Mouse (Mus musculus) midbrain, embryonic 11.5 days (tissue): Measurements from ENCODE around the gene H2-T3. TPM values are rescaled to one million over a fixed set of nuclear protein-coding genes. Genes with fewer than 3 reads are reported as not detected.
A peak's percentile ranks its signal among the peaks of the same experiment; 100 is the strongest.
"Not testable (repeated sequence)": the region's sequence is repeated elsewhere in the genome, so short reads cannot be mapped to it uniquely, and the experiment has no call there.

ENCODE experiments used
- ATAC-seq: fragments of 200-750 bp; cut with Nextera tagmentation; 2 replicates; pipeline ENCODE4 v1.8.0; 2017; ENCODE audit warnings: moderate TSS enrichment, moderate library complexity; ENCODE audit not compliant: low FRiP score
- DNase-seq: peaks from one replicate; pipeline ENCODE4 v3.0.0; 2015; ENCODE audit warnings: low spot score; ENCODE audit errors: missing footprints
- H3K27ac ChIP-seq: fragments of 300-500 bp; sonication (generic); 2 replicates; pipeline ENCODE4 v1.5.1; 2014; ENCODE audit warnings: low read depth, low read length
- H3K27me3 ChIP-seq: fragments of 300-500 bp; sonication (generic); 2 replicates; pipeline ENCODE4 v1.6.1; 2014; ENCODE audit warnings: mild to moderate bottlenecking, low read length, moderate library complexity, mixed read lengths; ENCODE audit not compliant: control insufficient read depth, insufficient read depth
- H3K36me3 ChIP-seq: fragments of 300-500 bp; sonication (generic); 2 replicates; pipeline ENCODE4 v1.6.1; 2014; ENCODE audit warnings: mild to moderate bottlenecking, low read length, moderate library complexity, mixed read lengths; ENCODE audit not compliant: control insufficient read depth, insufficient read depth
- H3K4me1 ChIP-seq: fragments of 300-500 bp; sonication (generic); 2 replicates; pipeline ENCODE4 v1.6.1; 2014; ENCODE audit warnings: low read length; ENCODE audit not compliant: control insufficient read depth, insufficient read depth
- H3K4me2 ChIP-seq: fragments of 300-500 bp; sonication (generic); 2 replicates; pipeline ENCODE4 v1.6.1; 2014; ENCODE audit warnings: mild to moderate bottlenecking, moderate library complexity
- H3K4me3 ChIP-seq: fragments of 300-500 bp; sonication (generic); 2 replicates; pipeline ENCODE4 v1.5.1; 2014; ENCODE audit warnings: low read depth, low read length
- H3K9ac ChIP-seq: fragments of 300-500 bp; sonication (generic); 2 replicates; pipeline ENCODE4 v1.6.1; 2014; ENCODE audit warnings: low read length
- H3K9me3 ChIP-seq: fragments of 300-500 bp; sonication (generic); 2 replicates; pipeline ENCODE4 v1.6.1; 2016; ENCODE audit warnings: low read length; ENCODE audit not compliant: control insufficient read depth
- WGBS: fragments of 180-500 bp; shearing (Covaris S2); extraction: QIAGEN DNeasy Blood & Tissue Kit; methylation state at CpG from one replicate; pipeline ENCODE4 v1.1.7; 2014; 5-methylcytosine and 5-hydroxymethylcytosine counted together
- polyA plus RNA-seq: library from polyadenylated mRNA; unstranded; fragments of >200 nt; fragmentation: Nextera tagmentation; extraction: Ambion mirVana; gene quantifications from 2 replicates; pipeline ENCODE4 v1.2.1, GENCODE M21; 2014

Gene H2-T3
- polyA plus RNA-seq, 1 experiment from 2014 or later = not detected

DNA sequence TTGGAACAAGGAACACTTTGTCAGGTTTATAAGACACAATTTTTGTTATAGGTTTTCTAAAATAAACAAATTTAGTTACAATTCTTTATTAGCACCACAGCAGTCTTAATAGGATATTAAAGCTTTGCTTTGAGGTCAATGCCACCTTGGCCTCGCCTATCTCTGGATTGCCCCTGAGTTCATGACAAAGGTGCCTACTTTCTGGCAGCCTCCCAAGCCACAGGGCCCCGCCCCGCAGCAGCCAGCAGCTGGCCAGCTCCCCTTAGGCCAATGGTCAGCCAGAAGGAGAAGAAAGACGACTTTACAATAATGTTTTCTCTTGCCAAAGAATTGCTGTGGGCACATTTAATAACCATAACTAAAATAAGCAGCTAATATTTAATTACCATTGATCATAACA lies 38.9 kb downstream of the H2-T3 start:
- not testable (repeated sequence) for H3K9ac ChIP-seq, H3K36me3 ChIP-seq, ATAC-seq, H3K9me3 ChIP-seq, H3K27ac ChIP-seq, H3K4me3 ChIP-seq, H3K27me3 ChIP-seq, H3K4me2 ChIP-seq, H3K4me1 ChIP-seq
- DNase-seq = peak; percentile 61
- 38% methylated on average over 4 of the region's 4 CpGs for WGBS

DNA sequence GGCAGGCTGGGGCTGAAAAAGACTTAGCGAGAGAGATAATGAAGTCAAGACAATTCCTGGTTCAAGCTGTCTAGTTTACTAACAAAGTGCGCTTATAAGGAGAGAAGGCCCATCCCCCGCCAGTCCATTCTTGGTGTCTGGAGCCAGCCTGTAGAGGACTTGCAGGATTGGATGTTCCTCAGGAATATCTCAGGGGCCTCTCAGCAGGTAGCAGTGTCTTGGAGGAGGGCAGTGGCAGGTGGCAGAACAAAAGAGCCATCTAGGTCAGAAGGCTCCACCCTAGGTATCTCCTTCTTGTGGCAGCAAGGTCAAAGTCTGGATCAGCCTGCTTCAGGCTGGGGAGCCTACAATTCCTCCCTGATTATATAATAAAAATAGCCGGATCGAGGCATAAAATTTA lies 41.6 kb downstream of the H2-T3 start:
- not testable (repeated sequence) for H3K36me3 ChIP-seq, H3K4me1 ChIP-seq, H3K4me3 ChIP-seq, H3K4me2 ChIP-seq, H3K9ac ChIP-seq, H3K27ac ChIP-seq, ATAC-seq, DNase-seq, H3K9me3 ChIP-seq
- WGBS = 62% methylated on average over 5 of the region's 5 CpGs
- peaks cover 22% of the 10 kb centered on the region for H3K27me3 ChIP-seq

DNA sequence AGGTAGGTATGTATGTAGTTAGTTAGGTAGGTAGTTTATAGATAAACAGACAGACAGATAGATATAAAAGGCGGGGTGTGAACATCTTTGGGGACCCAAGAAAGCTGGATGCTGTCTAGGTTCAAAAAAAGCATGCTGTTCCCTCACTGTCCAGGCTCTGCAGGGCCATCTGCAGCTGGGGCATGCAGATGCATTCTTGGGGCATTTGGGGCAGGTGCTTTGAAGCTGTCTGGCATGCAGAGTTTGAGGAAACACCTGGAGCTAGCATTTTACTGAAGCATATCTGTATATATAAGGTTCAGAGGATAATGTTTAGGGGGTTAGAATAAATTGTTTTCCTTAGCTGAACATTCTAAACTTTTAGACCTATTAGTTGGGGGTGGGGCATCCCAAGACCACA lies 43.1 kb downstream of the H2-T3 start:
- not testable (repeated sequence) for DNase-seq, H3K4me2 ChIP-seq, H3K9me3 ChIP-seq, H3K9ac ChIP-seq, ATAC-seq, H3K27ac ChIP-seq, H3K36me3 ChIP-seq, H3K4me1 ChIP-seq, H3K4me3 ChIP-seq
- 69% methylated on average over 1 of the region's 1 CpGs for WGBS
- peaks cover 22% of the 10 kb centered on the region for H3K27me3 ChIP-seq

GRCm38 (mm10) chr17:36145861-36146156 lies 44.3 kb downstream of the H2-T3 start:
- not testable (repeated sequence) for H3K27ac ChIP-seq, H3K4me1 ChIP-seq, DNase-seq, ATAC-seq, H3K9me3 ChIP-seq, H3K36me3 ChIP-seq, H3K9ac ChIP-seq
- peak overlapping the region; percentile 33 for H3K4me2 ChIP-seq
- H3K4me3 ChIP-seq = peak overlapping the region; percentile 26; the same call in 1 of the 2 replicates
- peaks cover 22% of the 10 kb centered on the region for H3K27me3 ChIP-seq
- WGBS = under 1% methylated on average over 13 of the region's 13 CpGs

GRCm38 (mm10) chr17:36145111-36145860 lies 44.8 kb downstream of the H2-T3 start:
- Histone ChIP-seq H3K9ac (peak overlapping the region; percentile 9; the same call in 1 of the 2 replicates), H3K36me3 (no peaks in the 10 kb centered on the region), H3K27ac (no peak overlapping the region), H3K4me1 (peaks cover 4% of the 10 kb centered on the region), H3K27me3 (peaks cover 22% of the 10 kb centered on the region), H3K4me2 (peak overlapping the region; percentile 33), H3K4me3 (peak overlapping the region; percentile 26; the same call in 1 of the 2 replicates), H3K9me3 (no peaks in the 10 kb centered on the region)
- DNase-seq (peak; percentile 94), ATAC-seq (peak; percentile 57)
- WGBS = 3% methylated on average over 78 of the region's 78 CpGs

GRCm38 (mm10) chr17:36136299-36136848 lies 53.7 kb downstream of the H2-T3 start:
- H3K36me3 ChIP-seq, H3K4me1 ChIP-seq, H3K4me2 ChIP-seq, H3K4me3 ChIP-seq, H3K9me3 ChIP-seq, H3K27me3 ChIP-seq, H3K9ac ChIP-seq, DNase-seq, H3K27ac ChIP-seq, ATAC-seq: not testable (repeated sequence)
- WGBS = 77% methylated on average over 1 of the region's 1 CpGs

Other genes with a start within 250 kb of the H2-T3 start
- gene Abcf1, start 220.5 kb downstream of the H2-T3 start, polyA plus RNA-seq = 118 and 119 TPM in 2 replicates
- gene Gnl1, start 210.4 kb downstream of the H2-T3 start, polyA plus RNA-seq = 26.0 and 30.6 TPM in 2 replicates
- gene Prr3, start 210.1 kb downstream of the H2-T3 start, polyA plus RNA-seq = 38.7 and 43.3 TPM in 2 replicates
- gene H2-T24, start 169.7 kb downstream of the H2-T3 start, polyA plus RNA-seq = 3.1 TPM in 2 replicates
- gene H2-T23, start 157.4 kb downstream of the H2-T3 start, polyA plus RNA-seq = 3.2 and 3.3 TPM in 2 replicates
- gene H2-T22, start 147.5 kb downstream of the H2-T3 start, polyA plus RNA-seq = 7.3 and 7.6 TPM in 2 replicates
- gene Gm6034, start 147.3 kb downstream of the H2-T3 start, polyA plus RNA-seq = not detected in 2 replicates
- not detected in 2 replicates for gene Gm11127, start 131.9 kb downstream of the H2-T3 start, polyA plus RNA-seq
- gene Gm19684, start 68.6 kb downstream of the H2-T3 start, polyA plus RNA-seq = not detected in 2 replicates
- gene Gm7030, start 60.9 kb downstream of the H2-T3 start, polyA plus RNA-seq = not detected in 2 replicates
- gene Gm8909, start 21.8 kb downstream of the H2-T3 start, polyA plus RNA-seq = 0.16 TPM in 1 of 2 replicates, not detected in the other
- 80.7 and 83.2 TPM in 2 replicates for gene Rpp21, start 67.8 kb upstream of the H2-T3 start, polyA plus RNA-seq
- gene Trim39, start 82.0 kb upstream of the H2-T3 start, polyA plus RNA-seq = 17.4 and 17.6 TPM in 2 replicates
- 0.19 TPM in 1 of 2 replicates, not detected in the other for gene H2-M10.2, start 96.2 kb upstream of the H2-T3 start, polyA plus RNA-seq
- not detected in 2 replicates for gene H2-M10.1, start 135.9 kb upstream of the H2-T3 start, polyA plus RNA-seq
- not detected in 2 replicates for gene H2-M10.3, start 178.1 kb upstream of the H2-T3 start, polyA plus RNA-seq